Mouse (Mus musculus): ENCODE measurements around the gene Olfr1497.

DNA sequence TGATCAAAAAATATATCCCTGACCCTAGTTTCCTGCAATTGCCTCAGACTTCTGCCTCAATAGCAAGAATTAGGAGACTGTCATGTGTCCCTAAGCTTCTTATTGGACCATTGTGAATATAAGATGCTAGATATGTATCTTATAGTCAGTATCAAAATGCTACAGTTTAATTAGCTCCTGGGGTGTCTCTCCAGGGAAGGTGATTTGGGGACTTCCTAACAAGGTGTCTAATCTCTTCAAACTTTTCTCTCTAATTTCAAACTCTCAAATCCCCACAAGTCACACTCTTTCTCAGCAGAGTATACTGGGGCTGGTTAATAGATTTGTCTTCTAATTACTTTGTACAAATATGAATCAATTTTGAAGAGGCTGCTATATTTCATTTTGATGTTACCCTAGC, at the start of gene Olfr1497:
- TF ChIP-seq EP300 (IDR thresholded peaks at IDR 0.05; ENCODE audit: low read depth) (no peak), CTCF (IDR thresholded peaks at IDR 0.05; ENCODE audit: low read depth) (no peak)

All from liver, postnatal 0 days (tissue).